Mouse (Mus musculus): ENCODE measurements at regions not wholly inside any gene's neighbourhood (a gene's known extent, or its start where the extent isn't known, plus 50 kb on each side); places are given as distances from the start of the nearest gene placed in this dataset.

DNA sequence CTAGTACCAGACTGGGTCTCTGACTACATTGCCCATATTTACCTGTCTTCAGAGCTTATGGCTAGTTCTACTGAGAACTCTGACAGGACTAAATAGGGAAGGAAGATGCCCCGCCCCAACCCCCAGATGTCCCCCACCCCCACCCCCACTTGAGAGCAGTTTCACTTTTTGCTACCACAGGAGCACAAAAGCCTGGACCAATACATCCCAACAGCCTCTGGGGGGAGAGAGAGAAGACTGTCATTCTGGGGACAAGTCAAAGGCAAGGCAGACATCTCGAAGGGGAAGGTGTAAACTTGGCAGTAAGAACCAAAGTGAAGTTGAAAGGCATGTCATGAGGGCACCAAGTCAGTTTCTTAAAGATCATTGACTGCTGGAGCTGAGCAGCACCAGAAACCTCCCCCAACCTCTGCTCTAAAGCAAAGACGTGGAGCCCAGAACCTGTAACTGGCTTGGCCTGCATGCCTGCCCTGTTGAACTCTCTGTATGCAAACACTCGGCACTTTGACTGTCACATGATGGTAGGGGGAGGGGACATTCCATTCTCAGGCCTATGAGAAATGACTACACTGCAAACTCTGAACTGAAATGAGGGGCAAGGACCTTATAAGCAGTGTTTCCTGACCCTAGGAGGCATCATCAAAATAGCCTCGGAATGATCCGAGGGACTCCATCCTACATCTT is 123.3 kb downstream of the Psat1 start:
- Histone ChIP-seq H3K9me3 (no peaks in the 10 kb centered on the region), H3K27ac (no peak overlapping the region), H3K4me1 (0 out of 2 replicates have a peak, but pooled peaks cover 4% of the 10 kb centered on the region), H3K27me3 (no peaks in the 10 kb centered on the region), H3K36me3 (no peaks in the 10 kb centered on the region), H3K9ac (no peak overlapping the region), H3K4me3 (no peak overlapping the region), H3K4me2 (no peak overlapping the region)
- ATAC-seq (ENCODE audit: borderline replicate concordance, extremely low read depth, low FRiP score, low TSS enrichment): peak; percentile 49; the same call in 1 of the 2 replicates
- 56% methylated on average over 6 of the region's 6 CpGs for WGBS

DNA sequence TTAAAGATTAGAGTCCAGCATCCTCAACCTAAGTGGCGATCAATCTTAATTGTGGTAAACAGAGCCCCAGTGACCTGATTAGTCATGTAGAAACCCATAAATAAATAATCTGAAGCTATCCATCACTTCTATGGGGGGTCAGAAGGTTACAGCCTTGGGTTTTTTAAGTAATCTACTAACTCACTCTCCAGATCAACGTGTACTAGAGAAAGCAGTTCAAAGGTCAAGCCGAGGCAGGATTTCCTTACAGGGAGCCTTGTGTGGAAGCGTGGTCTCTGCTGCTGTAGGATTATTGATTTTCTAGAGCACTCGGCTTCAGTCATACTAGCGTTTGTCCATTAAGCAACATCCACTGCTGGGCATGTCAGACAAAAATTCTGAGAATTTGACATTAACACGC is 127.1 kb downstream of the Psat1 start:
- no peak overlapping the region for H3K4me3 ChIP-seq
- 35% methylated on average over 7 of the region's 7 CpGs for WGBS
- H3K9ac ChIP-seq: no peak overlapping the region
- H3K27me3 ChIP-seq: no peaks in the 10 kb centered on the region
- H3K9me3 ChIP-seq: no peaks in the 10 kb centered on the region
- H3K27ac ChIP-seq: no peak overlapping the region
- no peaks in the 10 kb centered on the region for H3K4me1 ChIP-seq
- no peaks in the 10 kb centered on the region for H3K36me3 ChIP-seq
- no peak overlapping the region for H3K4me2 ChIP-seq
- ATAC-seq (ENCODE audit: borderline replicate concordance, extremely low read depth, low FRiP score, low TSS enrichment): no peak

GRCm38 (mm10) chr19:15815166-15815565 is 132.0 kb downstream of the Psat1 start:
- no peaks in the 10 kb centered on the region for H3K36me3 ChIP-seq
- no peak overlapping the region for H3K27ac ChIP-seq
- no peaks in the 10 kb centered on the region for H3K4me1 ChIP-seq
- no peak overlapping the region for H3K4me3 ChIP-seq
- H3K4me2 ChIP-seq: no peak overlapping the region
- 66% methylated on average over 6 of the region's 6 CpGs for WGBS
- ATAC-seq (ENCODE audit: borderline replicate concordance, extremely low read depth, low FRiP score, low TSS enrichment): no peak
- H3K27me3 ChIP-seq: no peaks in the 10 kb centered on the region
- no peak overlapping the region for H3K9ac ChIP-seq
- no peaks in the 10 kb centered on the region for H3K9me3 ChIP-seq

GRCm38 (mm10) chr19:15809008-15809407 is 138.1 kb downstream of the Psat1 start:
- no peak for ATAC-seq (ENCODE audit: borderline replicate concordance, extremely low read depth, low FRiP score, low TSS enrichment)
- 81% methylated on average over 5 of the region's 5 CpGs for WGBS
- H3K27ac ChIP-seq: no peak overlapping the region
- H3K4me3 ChIP-seq: no peak overlapping the region
- H3K9ac ChIP-seq: no peak overlapping the region
- H3K4me2 ChIP-seq: no peak overlapping the region
- H3K27me3 ChIP-seq: peaks cover 10% of the 10 kb centered on the region; the same call in 1 of the 2 replicates
- no peaks in the 10 kb centered on the region for H3K36me3 ChIP-seq
- no peaks in the 10 kb centered on the region for H3K4me1 ChIP-seq
- no peaks in the 10 kb centered on the region for H3K9me3 ChIP-seq

DNA sequence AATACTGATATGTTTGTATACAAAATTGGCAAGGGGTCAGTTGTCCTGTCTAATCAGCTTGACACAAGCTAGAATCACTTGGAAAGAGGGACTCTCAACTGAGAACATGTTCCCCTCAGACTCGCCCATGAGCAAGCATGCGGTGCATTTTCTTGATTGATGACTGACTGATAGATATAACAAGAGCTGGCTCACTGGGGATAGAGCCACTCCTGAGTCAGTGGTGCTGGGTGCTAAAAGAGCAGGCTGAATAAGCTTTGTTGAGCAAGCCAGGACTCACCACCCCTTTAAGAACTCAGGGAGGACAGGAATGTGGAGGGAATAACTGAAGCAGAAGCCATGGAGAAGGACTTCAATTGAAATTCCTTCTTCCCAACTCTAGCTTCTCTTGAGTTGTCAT is 139.5 kb downstream of the Psat1 start:
- Histone ChIP-seq H3K4me1 (no peaks in the 10 kb centered on the region), H3K4me3 (no peak overlapping the region), H3K27me3 (peaks cover 10% of the 10 kb centered on the region; the same call in 1 of the 2 replicates), H3K9ac (no peak overlapping the region), H3K4me2 (no peak overlapping the region), H3K36me3 (no peaks in the 10 kb centered on the region), H3K9me3 (no peaks in the 10 kb centered on the region), H3K27ac (no peak overlapping the region)
- ATAC-seq (ENCODE audit: borderline replicate concordance, extremely low read depth, low FRiP score, low TSS enrichment): no peak
- WGBS: 74% methylated on average over 2 of the region's 2 CpGs

- H3K36me3 ChIP-seq: no peaks in the 10 kb centered on the region
- ATAC-seq (ENCODE audit: borderline replicate concordance, extremely low read depth, low FRiP score, low TSS enrichment): no peak
- no peak overlapping the region for H3K9ac ChIP-seq
- H3K27ac ChIP-seq: no peak overlapping the region
- peaks cover 10% of the 10 kb centered on the region; the same call in 1 of the 2 replicates for H3K27me3 ChIP-seq
- no peak overlapping the region for H3K4me3 ChIP-seq
- 72% methylated on average over 8 of the region's 8 CpGs for WGBS
- H3K4me1 ChIP-seq: peaks cover 13% of the 10 kb centered on the region
- no peak overlapping the region for H3K4me2 ChIP-seq
- no peaks in the 10 kb centered on the region for H3K9me3 ChIP-seq
Measured at GRCm38 (mm10) chr19:15803131-15803889, 143.8 kb downstream of the Psat1 start.

- no peak overlapping the region for H3K4me3 ChIP-seq
Measured at GRCm38 (mm10) chr19:15802641-15803040, 144.5 kb downstream of the Psat1 start.

DNA sequence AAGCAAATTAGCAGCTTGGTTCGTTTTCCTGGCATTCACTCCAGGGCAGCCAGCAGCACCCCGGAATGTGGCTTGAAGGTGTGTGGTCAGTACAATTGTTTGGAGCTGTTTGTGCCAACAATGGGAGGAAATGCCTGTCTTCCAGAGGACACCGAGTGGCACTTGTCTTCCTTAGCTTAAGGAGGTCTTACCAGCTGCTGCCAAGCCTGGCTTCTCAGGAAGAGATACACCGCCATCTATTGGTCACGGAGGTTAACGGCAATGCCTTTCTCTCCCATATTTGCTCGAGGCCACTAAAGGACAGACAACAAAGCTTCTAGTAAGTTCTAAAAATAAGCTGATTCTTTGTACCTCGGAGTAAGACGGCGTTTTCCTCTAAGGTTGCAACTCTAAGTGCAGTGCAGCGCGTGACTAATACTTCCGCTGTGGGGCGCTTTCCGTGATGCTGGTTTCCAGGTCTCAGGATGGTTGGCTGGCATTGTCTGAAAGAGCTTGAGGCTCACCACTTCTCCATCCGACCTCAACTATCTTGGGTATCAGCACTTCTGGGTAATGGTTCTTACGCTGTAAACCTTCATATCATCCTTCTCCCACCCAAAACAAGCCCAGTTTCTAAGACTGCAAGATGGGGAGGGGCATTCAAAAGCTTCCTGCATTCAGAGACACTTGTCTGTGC is 145.2 kb downstream of the Psat1 start:
- ATAC-seq (ENCODE audit: borderline replicate concordance, extremely low read depth, low FRiP score, low TSS enrichment): peak; percentile 82
- H3K4me1 ChIP-seq: peaks cover 16% of the 10 kb centered on the region
- H3K36me3 ChIP-seq: no peaks in the 10 kb centered on the region
- no peak overlapping the region for H3K9ac ChIP-seq
- WGBS: 5% methylated on average over 15 of the region's 17 CpGs
- peaks cover 10% of the 10 kb centered on the region; the same call in 1 of the 2 replicates for H3K27me3 ChIP-seq
- H3K9me3 ChIP-seq: no peaks in the 10 kb centered on the region
- peak overlapping the region; percentile 61 for H3K4me2 ChIP-seq
- H3K4me3 ChIP-seq: peak overlapping the region; percentile 31
- no peak overlapping the region for H3K27ac ChIP-seq

More at GRCm38 (mm10) chr19:15802641-15803040, 144.5 kb downstream of the Psat1 start:
- WGBS: 77% methylated on average over 5 of the region's 5 CpGs
- Histone ChIP-seq H3K4me2 (no peak overlapping the region), H3K9ac (no peak overlapping the region), H3K9me3 (no peaks in the 10 kb centered on the region), H3K27ac (no peak overlapping the region), H3K4me1 (peaks cover 13% of the 10 kb centered on the region), H3K36me3 (no peaks in the 10 kb centered on the region), H3K27me3 (peaks cover 10% of the 10 kb centered on the region; the same call in 1 of the 2 replicates)
- ATAC-seq (ENCODE audit: borderline replicate concordance, extremely low read depth, low FRiP score, low TSS enrichment): no peak

- H3K4me1 ChIP-seq: peaks cover 16% of the 10 kb centered on the region
- H3K27me3 ChIP-seq: peaks cover 10% of the 10 kb centered on the region; the same call in 1 of the 2 replicates
- peak overlapping the region; percentile 31 for H3K4me3 ChIP-seq
- H3K9me3 ChIP-seq: no peaks in the 10 kb centered on the region
- 0 out of 2 replicates have a peak overlapping the region, but pooled peaks have one; percentile 7 for H3K9ac ChIP-seq
- peak; percentile 79 for ATAC-seq (ENCODE audit: borderline replicate concordance, extremely low read depth, low FRiP score, low TSS enrichment)
- H3K4me2 ChIP-seq: peak overlapping the region; percentile 61
- WGBS: 18% methylated on average over 16 of the region's 16 CpGs
- no peaks in the 10 kb centered on the region for H3K36me3 ChIP-seq
- no peak overlapping the region for H3K27ac ChIP-seq
Measured at GRCm38 (mm10) chr19:15800856-15801706, 146.1 kb downstream of the Psat1 start.

DNA sequence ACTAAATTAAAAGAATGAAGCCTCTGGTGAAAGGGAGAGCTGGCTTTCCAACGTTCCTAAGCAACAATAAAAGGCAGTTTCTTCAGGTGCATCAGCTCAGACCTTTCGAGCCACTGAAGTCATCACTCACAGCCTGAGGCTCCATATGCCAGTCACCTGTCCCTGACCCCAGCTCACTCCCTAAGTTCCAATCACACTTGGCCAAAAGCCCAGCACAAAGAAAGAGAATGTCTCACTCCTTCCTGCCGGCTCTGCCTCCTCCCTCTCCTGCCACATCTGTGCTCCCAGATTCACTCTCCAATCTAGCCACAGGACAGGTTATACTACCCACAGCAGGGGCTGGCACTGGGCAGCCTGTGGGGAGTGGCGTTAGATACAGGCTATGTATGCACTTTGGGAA is 150.7 kb downstream of the Psat1 start:
- ATAC-seq (ENCODE audit: borderline replicate concordance, extremely low read depth, low FRiP score, low TSS enrichment): no peak
- Histone ChIP-seq H3K9ac (no peak overlapping the region), H3K27me3 (no peaks in the 10 kb centered on the region; the same call in 1 of the 2 replicates), H3K4me3 (no peak overlapping the region), H3K36me3 (no peaks in the 10 kb centered on the region), H3K4me1 (peaks cover 11% of the 10 kb centered on the region), H3K4me2 (no peak overlapping the region), H3K27ac (no peak overlapping the region), H3K9me3 (no peaks in the 10 kb centered on the region)
- WGBS: 24% methylated on average over 4 of the region's 4 CpGs

- no peaks in the 10 kb centered on the region; the same call in 1 of the 2 replicates for H3K27me3 ChIP-seq
- no peak overlapping the region for H3K27ac ChIP-seq
- 0 out of 2 replicates have a peak, but pooled peaks cover 4% of the 10 kb centered on the region for H3K4me1 ChIP-seq
- H3K4me3 ChIP-seq: no peak overlapping the region
- 68% methylated on average over 4 of the region's 4 CpGs for WGBS
- no peak overlapping the region for H3K9ac ChIP-seq
- no peak overlapping the region for H3K4me2 ChIP-seq
- no peak for ATAC-seq (ENCODE audit: borderline replicate concordance, extremely low read depth, low FRiP score, low TSS enrichment)
- no peaks in the 10 kb centered on the region for H3K36me3 ChIP-seq
- H3K9me3 ChIP-seq: no peaks in the 10 kb centered on the region
Measured at GRCm38 (mm10) chr19:15791942-15792341, 155.2 kb downstream of the Psat1 start.
